Mouse (Mus musculus) kidney, postnatal 0 days (tissue): Measurements from ENCODE around the gene Gm5105. TPM values are rescaled to one million over a fixed set of nuclear protein-coding genes. Genes with fewer than 3 reads are reported as not detected.
A peak's percentile ranks its signal among the peaks of the same experiment; 100 is the strongest.

Experiments
- ATAC-seq: fragments of 200-750 bp; cut with Nextera tagmentation; replicated peaks from 2 replicates; pipeline ENCODE4 v1.8.0; 2017; ENCODE audit warnings: low read depth, moderate number of reproducible peaks, moderate TSS enrichment, moderate library complexity; ENCODE audit not compliant: low FRiP score
- DNase-seq: peaks from one replicate; pipeline ENCODE4 v3.0.0-alpha.2; 2016; ENCODE audit warnings: low spot score
- H3K27ac ChIP-seq: fragments of 300-500 bp; sonication (generic); 2 replicates; pipeline ENCODE4 v1.5.1; 2014; ENCODE audit warnings: mild to moderate bottlenecking
- H3K27me3 ChIP-seq: fragments of 300-500 bp; sonication (generic); 2 replicates; pipeline ENCODE4 v1.6.1; 2014; ENCODE audit warnings: low read length, mixed read lengths; ENCODE audit not compliant: insufficient read depth
- H3K36me3 ChIP-seq: fragments of 300-500 bp; sonication (generic); 2 replicates; pipeline ENCODE4 v1.6.1; 2014; ENCODE audit warnings: low read length, mixed read lengths; ENCODE audit not compliant: insufficient read depth
- H3K4me1 ChIP-seq: fragments of 300-500 bp; sonication (generic); replicated peaks from 2 replicates; pipeline ENCODE4 v1.6.1; 2014; ENCODE audit warnings: antibody characterized with exemption, low read length, mixed read lengths; ENCODE audit not compliant: insufficient read depth
- H3K4me2 ChIP-seq: fragments of 300-500 bp; sonication (generic); 2 replicates; pipeline ENCODE4 v1.6.1; 2014; ENCODE audit warnings: mild to moderate bottlenecking, low read length, moderate library complexity, mixed read lengths
- H3K4me3 ChIP-seq: fragments of 300-500 bp; sonication (generic); replicated peaks from 2 replicates; pipeline ENCODE4 v1.5.1; 2014; ENCODE audit warnings: low read depth, low read length
- H3K9ac ChIP-seq: fragments of 300-500 bp; sonication (generic); 2 replicates; pipeline ENCODE4 v1.6.1; 2014; ENCODE audit warnings: low read depth, low read length
- H3K9me3 ChIP-seq: fragments of 300-500 bp; sonication (generic); replicated peaks from 2 replicates; pipeline ENCODE4 v1.6.1; 2016; ENCODE audit warnings: low read length, inconsistent platforms, mixed read lengths
- CTCF ChIP-seq: IDR thresholded peaks from 2 replicates; pipeline ENCODE4 v1.5.1; 2016; ENCODE audit warnings: antibody characterized with exemption, low read depth, mild to moderate bottlenecking, moderate library complexity
- WGBS: fragments of 180-500 bp; shearing (Covaris S2); extraction: QIAGEN DNeasy Blood & Tissue Kit; methylation state at CpG from one replicate; pipeline ENCODE4 v1.1.7; 2014; 5-methylcytosine and 5-hydroxymethylcytosine counted together
- polyA plus RNA-seq: library from polyadenylated mRNA; unstranded; fragments of >200 nt; fragmentation: Nextera tagmentation; extraction: Ambion mirVana; gene quantifications from 2 replicates; pipeline ENCODE4 v1.2.1, GENCODE M21; 2015

Gm5105 gene
- 0.08 and 0.14 TPM in 2 replicates for polyA plus RNA-seq

- Histone ChIP-seq H3K4me2 (peak within 1 kb of the TSS; percentile 53), H3K9ac (no peak within 1 kb of the TSS), H3K27me3 (no peaks in the 10 kb centered on the region), H3K4me1 (peaks cover 22% of the 10 kb centered on the region), H3K9me3 (no peaks in the 10 kb centered on the region), H3K4me3 (0 out of 2 replicates have a peak within 1 kb of the TSS, but pooled peaks have one; percentile 7), H3K36me3 (no peaks in the 10 kb centered on the region), H3K27ac (no peak within 1 kb of the TSS)
- DNase-seq, result no peak
- WGBS, result 91% methylated on average over 12 of the region's 12 CpGs
- no peak for TF ChIP-seq CTCF
- no peak for ATAC-seq
Measured at GRCm38 (mm10) chr3:138067288-138067687, at the start of gene Gm5105. TSS of gene Gm5105 (minus strand) at chr3:138067388.

GRCm38 (mm10) chr3:138116871-138117270 lies 49.7 kb upstream of the Gm5105 start:
- DNase-seq (no peak), ATAC-seq (no peak)
- Histone ChIP-seq H3K9ac (no peak overlapping the region), H3K4me2 (no peak overlapping the region), H3K9me3 (no peaks in the 10 kb centered on the region), H3K4me3 (no peak overlapping the region), H3K36me3 (no peaks in the 10 kb centered on the region), H3K27me3 (no peaks in the 10 kb centered on the region), H3K27ac (no peak overlapping the region), H3K4me1 (no peaks in the 10 kb centered on the region)
- no peak for TF ChIP-seq CTCF
- WGBS, result 80% methylated on average over 4 of the region's 4 CpGs

GRCm38 (mm10) chr3:138114106-138114505 lies 46.9 kb upstream of the Gm5105 start:
- ATAC-seq (no peak), DNase-seq (no peak)
- H3K4me2 ChIP-seq, result no peak overlapping the region
- H3K9ac ChIP-seq, result no peak overlapping the region
- H3K9me3 ChIP-seq, result no peaks in the 10 kb centered on the region
- TF ChIP-seq CTCF, result no peak
- H3K4me3 ChIP-seq, result no peak overlapping the region
- no peak overlapping the region for H3K27ac ChIP-seq
- no peaks in the 10 kb centered on the region for H3K36me3 ChIP-seq
- no peaks in the 10 kb centered on the region for H3K4me1 ChIP-seq
- no peaks in the 10 kb centered on the region for H3K27me3 ChIP-seq
- 88% methylated on average over 17 of the region's 17 CpGs for WGBS

GRCm38 (mm10) chr3:138110910-138111782 lies 44.0 kb upstream of the Gm5105 start:
- Histone ChIP-seq H3K9me3 (no peaks in the 10 kb centered on the region), H3K4me2 (no peak overlapping the region), H3K27me3 (no peaks in the 10 kb centered on the region), H3K4me1 (no peaks in the 10 kb centered on the region), H3K4me3 (no peak overlapping the region), H3K27ac (no peak overlapping the region), H3K9ac (no peak overlapping the region), H3K36me3 (no peaks in the 10 kb centered on the region)
- DNase-seq (no peak), ATAC-seq (peak; percentile 59)
- no peak for TF ChIP-seq CTCF
- WGBS, result 90% methylated on average over 19 of the region's 19 CpGs

- no peak for TF ChIP-seq CTCF
Measured at GRCm38 (mm10) chr3:138106887-138107286, 39.7 kb upstream of the Gm5105 start.

GRCm38 (mm10) chr3:138105056-138105455 lies 37.9 kb upstream of the Gm5105 start:
- ATAC-seq, result no peak
- 49% methylated on average over 5 of the region's 5 CpGs for WGBS

More at GRCm38 (mm10) chr3:138106887-138107286, 39.7 kb upstream of the Gm5105 start:
- WGBS, result 93% methylated on average over 10 of the region's 10 CpGs
- H3K27me3 ChIP-seq, result no peaks in the 10 kb centered on the region
- H3K9me3 ChIP-seq, result no peaks in the 10 kb centered on the region
- no peak overlapping the region for H3K27ac ChIP-seq
- no peaks in the 10 kb centered on the region for H3K36me3 ChIP-seq
- no peak for DNase-seq
- ATAC-seq, result no peak
- no peak overlapping the region for H3K4me2 ChIP-seq
- no peak overlapping the region for H3K4me3 ChIP-seq
- no peaks in the 10 kb centered on the region for H3K4me1 ChIP-seq
- no peak overlapping the region for H3K9ac ChIP-seq

More at GRCm38 (mm10) chr3:138105056-138105455, 37.9 kb upstream of the Gm5105 start:
- no peak for DNase-seq
- no peak overlapping the region for H3K27ac ChIP-seq
- no peak overlapping the region for H3K4me3 ChIP-seq
- no peak overlapping the region for H3K9ac ChIP-seq
- H3K4me1 ChIP-seq, result no peaks in the 10 kb centered on the region
- no peaks in the 10 kb centered on the region for H3K27me3 ChIP-seq
- no peak overlapping the region for H3K4me2 ChIP-seq
- H3K9me3 ChIP-seq, result no peaks in the 10 kb centered on the region
- no peak for TF ChIP-seq CTCF
- no peaks in the 10 kb centered on the region for H3K36me3 ChIP-seq
